Mouse (Mus musculus): ENCODE measurements around the gene Nfe2l1. TPM values are rescaled to one million over a fixed set of nuclear protein-coding genes. Genes with fewer than 3 reads are reported as not detected.
A peak's percentile ranks its signal among the peaks of the same experiment; 100 is the strongest.

Gene Nfe2l1
- total and polyA plus RNA-seq, 2 experiments, result 41.3 to 106 TPM

DNA sequence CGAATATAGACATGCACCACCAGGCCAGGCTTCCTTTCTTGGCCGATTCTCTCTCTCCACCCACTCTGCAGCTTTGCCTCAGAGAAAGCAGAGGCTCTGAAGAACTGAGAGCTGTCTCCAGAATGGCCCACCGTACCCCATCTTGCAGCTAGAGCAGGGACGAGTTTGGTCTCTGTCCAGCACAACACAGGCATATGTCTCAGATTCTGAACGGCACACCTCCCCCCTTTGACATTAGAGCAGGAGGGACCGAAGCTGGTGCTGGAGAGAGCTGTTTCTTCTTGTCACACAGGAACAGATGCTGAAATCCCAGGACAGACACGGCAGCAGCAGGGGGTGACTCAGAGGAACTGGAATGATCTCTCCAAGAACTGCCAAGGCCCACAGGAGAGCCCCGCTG lies 10.5 kb upstream of the Nfe2l1 start:
- Histone ChIP-seq H3K4me1 (ENCODE audit: control insufficient read depth, insufficient read depth, low read length) (no peaks in the 10 kb centered on the region), H3K79me2 (ENCODE audit: control insufficient read depth, insufficient read depth, low read length) (no peaks in the 10 kb centered on the region), H3K9ac (ENCODE audit: low read depth, low read length) (no peak overlapping the region), H3K27me3 (ENCODE audit: control insufficient read depth, insufficient read depth, low read length) (no peaks in the 10 kb centered on the region), H3K36me3 (ENCODE audit: control insufficient read depth, insufficient read depth, low read length) (no peaks in the 10 kb centered on the region), H3K27ac (replicated peaks; ENCODE audit: insufficient read depth, low read depth, low read length) (no peak overlapping the region), H3K4me3 (ENCODE audit: insufficient read depth, low read depth, low read length) (no peak overlapping the region)
- WGBS, result 63% methylated on average over 8 of the region's 8 CpGs
- no peak for DNase-seq (ENCODE audit: extremely low read depth, low read depth, low spot score)
- no peak for TF ChIP-seq CTCF (IDR thresholded peaks at IDR 0.05; ENCODE audit: low read depth, low read length)
- TF ChIP-seq POLR2A (IDR thresholded peaks at IDR 0.05; ENCODE audit: extremely low read depth, insufficient read depth, low read length), result no peak

GRCm38 (mm10) chr11:96839877-96840276 lies 10.1 kb upstream of the Nfe2l1 start:
- 71% methylated on average over 3 of the region's 3 CpGs for WGBS
- TF ChIP-seq POLR2A (IDR thresholded peaks at IDR 0.05; ENCODE audit: extremely low read depth, insufficient read depth, low read length), result no peak
- H3K27ac ChIP-seq (replicated peaks; ENCODE audit: insufficient read depth, low read depth, low read length), result no peak overlapping the region
- no peaks in the 10 kb centered on the region for H3K27me3 ChIP-seq (ENCODE audit: control insufficient read depth, insufficient read depth, low read length)
- no peaks in the 10 kb centered on the region for H3K79me2 ChIP-seq (ENCODE audit: control insufficient read depth, insufficient read depth, low read length)
- no peaks in the 10 kb centered on the region for H3K4me1 ChIP-seq (ENCODE audit: control insufficient read depth, insufficient read depth, low read length)
- no peak overlapping the region for H3K9ac ChIP-seq (ENCODE audit: low read depth, low read length)
- no peaks in the 10 kb centered on the region for H3K36me3 ChIP-seq (ENCODE audit: control insufficient read depth, insufficient read depth, low read length)
- no peak overlapping the region for H3K4me3 ChIP-seq (ENCODE audit: insufficient read depth, low read depth, low read length)
- DNase-seq (ENCODE audit: extremely low read depth, low read depth, low spot score), result no peak

DNA sequence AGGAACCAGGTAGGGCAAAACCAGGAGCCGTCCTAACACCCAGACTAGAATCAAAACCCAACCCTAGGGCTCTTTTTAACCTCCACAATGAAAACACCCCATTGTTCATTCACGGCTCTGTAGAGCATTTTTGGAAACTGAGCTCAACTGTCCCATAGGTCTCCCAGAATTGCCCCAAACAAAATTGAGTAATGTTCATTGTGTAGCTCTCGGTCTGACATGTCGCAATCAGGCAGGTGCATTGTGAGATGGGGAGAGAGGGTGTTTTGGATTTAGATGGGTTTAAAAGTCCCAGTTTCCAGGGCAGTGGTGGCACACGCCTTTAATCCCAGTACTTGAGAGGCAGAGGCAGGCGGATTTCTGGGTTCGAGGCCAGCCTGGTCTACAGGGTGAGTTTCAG lies 9.7 kb upstream of the Nfe2l1 start:
- 48% methylated on average over 7 of the region's 7 CpGs for WGBS
- Histone ChIP-seq H3K9ac (ENCODE audit: low read depth, low read length) (no peak overlapping the region), H3K36me3 (ENCODE audit: control insufficient read depth, insufficient read depth, low read length) (no peaks in the 10 kb centered on the region), H3K27me3 (ENCODE audit: control insufficient read depth, insufficient read depth, low read length) (no peaks in the 10 kb centered on the region), H3K79me2 (ENCODE audit: control insufficient read depth, insufficient read depth, low read length) (no peaks in the 10 kb centered on the region), H3K27ac (replicated peaks; ENCODE audit: insufficient read depth, low read depth, low read length) (no peak overlapping the region), H3K4me3 (ENCODE audit: insufficient read depth, low read depth, low read length) (no peak overlapping the region), H3K4me1 (ENCODE audit: control insufficient read depth, insufficient read depth, low read length) (no peaks in the 10 kb centered on the region)
- DNase-seq (ENCODE audit: extremely low read depth, low read depth, low spot score), result peak; percentile 39
- TF ChIP-seq CTCF (IDR thresholded peaks at IDR 0.05; ENCODE audit: low read depth, low read length) (no peak), POLR2A (IDR thresholded peaks at IDR 0.05; ENCODE audit: extremely low read depth, insufficient read depth, low read length) (no peak)

DNA sequence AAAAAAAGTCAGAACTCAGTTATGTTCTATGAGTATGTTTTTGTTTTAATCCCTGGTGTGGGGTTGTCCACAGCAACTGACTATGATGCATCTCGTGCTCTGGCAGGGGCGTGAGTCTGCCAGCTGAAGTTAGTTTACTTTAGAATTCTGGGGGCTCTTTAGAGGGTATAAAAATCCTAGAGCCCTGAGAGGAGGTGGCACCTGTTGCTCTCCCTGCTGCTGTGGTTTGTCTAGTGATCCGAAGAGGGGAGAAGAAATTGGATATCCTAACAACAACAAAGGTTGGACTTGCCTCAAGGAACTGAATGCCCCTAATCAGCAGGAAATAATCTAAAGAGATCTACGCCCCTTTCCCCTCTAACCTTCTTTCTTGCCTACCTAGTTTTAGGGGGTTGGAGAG lies 8.6 kb upstream of the Nfe2l1 start:
- H3K27me3 ChIP-seq (ENCODE audit: control insufficient read depth, insufficient read depth, low read length), result no peaks in the 10 kb centered on the region
- no peak overlapping the region for H3K4me3 ChIP-seq (ENCODE audit: insufficient read depth, low read depth, low read length)
- no peaks in the 10 kb centered on the region for H3K79me2 ChIP-seq (ENCODE audit: control insufficient read depth, insufficient read depth, low read length)
- no peaks in the 10 kb centered on the region for H3K36me3 ChIP-seq (ENCODE audit: control insufficient read depth, insufficient read depth, low read length)
- no peak overlapping the region for H3K9ac ChIP-seq (ENCODE audit: low read depth, low read length)
- no peak overlapping the region for H3K27ac ChIP-seq (replicated peaks; ENCODE audit: insufficient read depth, low read depth, low read length)
- H3K4me1 ChIP-seq (ENCODE audit: control insufficient read depth, insufficient read depth, low read length), result no peaks in the 10 kb centered on the region
- 82% methylated on average over 4 of the region's 4 CpGs for WGBS
- TF ChIP-seq POLR2A (IDR thresholded peaks at IDR 0.05; ENCODE audit: extremely low read depth, insufficient read depth, low read length), result no peak
- TF ChIP-seq CTCF (IDR thresholded peaks at IDR 0.05; ENCODE audit: low read depth, low read length), result no peak
- DNase-seq (ENCODE audit: extremely low read depth, low read depth, low spot score), result no peak

DNA sequence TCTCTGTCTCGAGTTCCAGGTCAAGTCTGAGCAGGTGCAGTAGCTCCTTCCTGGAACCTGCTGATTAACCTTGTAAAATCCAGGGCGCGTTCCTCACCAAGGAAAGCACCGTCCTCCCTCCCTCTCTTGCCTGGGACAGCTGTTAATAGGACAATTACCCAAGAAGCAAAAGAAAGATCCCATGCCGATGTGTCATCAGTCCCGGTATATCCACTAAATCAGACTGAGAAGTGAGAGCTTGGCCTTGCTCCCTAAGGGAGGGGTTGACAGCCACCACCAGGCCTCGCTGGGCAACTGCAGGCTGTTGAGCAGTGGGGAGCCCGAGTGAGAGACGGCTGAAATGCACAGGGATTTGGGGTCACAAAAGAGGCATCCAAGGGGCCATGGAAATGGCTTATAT lies 7.5 kb upstream of the Nfe2l1 start:
- H3K9ac ChIP-seq (ENCODE audit: low read depth, low read length), result no peak overlapping the region
- DNase-seq (ENCODE audit: extremely low read depth, low read depth, low spot score), result no peak
- WGBS, result 54% methylated on average over 9 of the region's 9 CpGs
- no peaks in the 10 kb centered on the region for H3K4me1 ChIP-seq (ENCODE audit: control insufficient read depth, insufficient read depth, low read length)
- H3K27me3 ChIP-seq (ENCODE audit: control insufficient read depth, insufficient read depth, low read length), result no peaks in the 10 kb centered on the region
- no peak overlapping the region for H3K4me3 ChIP-seq (ENCODE audit: insufficient read depth, low read depth, low read length)
- H3K79me2 ChIP-seq (ENCODE audit: control insufficient read depth, insufficient read depth, low read length), result no peaks in the 10 kb centered on the region
- TF ChIP-seq CTCF (IDR thresholded peaks at IDR 0.05; ENCODE audit: low read depth, low read length) (peak; percentile 66), POLR2A (IDR thresholded peaks at IDR 0.05; ENCODE audit: extremely low read depth, insufficient read depth, low read length) (no peak)
- no peak overlapping the region for H3K27ac ChIP-seq (replicated peaks; ENCODE audit: insufficient read depth, low read depth, low read length)
- no peaks in the 10 kb centered on the region for H3K36me3 ChIP-seq (ENCODE audit: control insufficient read depth, insufficient read depth, low read length)

GRCm38 (mm10) chr11:96834127-96834526 lies 4.4 kb upstream of the Nfe2l1 start:
- WGBS, result 88% methylated on average over 1 of the region's 1 CpGs
- Histone ChIP-seq H3K4me3 (ENCODE audit: insufficient read depth, low read depth, low read length) (no peak overlapping the region), H3K9ac (ENCODE audit: low read depth, low read length) (no peak overlapping the region), H3K79me2 (ENCODE audit: control insufficient read depth, insufficient read depth, low read length) (no peaks in the 10 kb centered on the region), H3K27me3 (ENCODE audit: control insufficient read depth, insufficient read depth, low read length) (no peaks in the 10 kb centered on the region), H3K27ac (replicated peaks; ENCODE audit: insufficient read depth, low read depth, low read length) (no peak overlapping the region), H3K4me1 (ENCODE audit: control insufficient read depth, insufficient read depth, low read length) (peaks cover 2% of the 10 kb centered on the region; the same call in 1 of the 2 replicates), H3K36me3 (ENCODE audit: control insufficient read depth, insufficient read depth, low read length) (no peaks in the 10 kb centered on the region)
- DNase-seq (ENCODE audit: extremely low read depth, low read depth, low spot score), result no peak
- TF ChIP-seq POLR2A (IDR thresholded peaks at IDR 0.05; ENCODE audit: extremely low read depth, insufficient read depth, low read length) (no peak), CTCF (IDR thresholded peaks at IDR 0.05; ENCODE audit: low read depth, low read length) (no peak)

Data from liver, adult 2 months (tissue).